Mouse (Mus musculus): ENCODE measurements at regions not wholly inside any gene's neighbourhood (a gene's known extent, or its start where the extent isn't known, plus 50 kb on each side); places are given as distances from the start of the nearest gene placed in this dataset.
A peak's percentile ranks its signal among the peaks of the same experiment; 100 is the strongest.

DNA sequence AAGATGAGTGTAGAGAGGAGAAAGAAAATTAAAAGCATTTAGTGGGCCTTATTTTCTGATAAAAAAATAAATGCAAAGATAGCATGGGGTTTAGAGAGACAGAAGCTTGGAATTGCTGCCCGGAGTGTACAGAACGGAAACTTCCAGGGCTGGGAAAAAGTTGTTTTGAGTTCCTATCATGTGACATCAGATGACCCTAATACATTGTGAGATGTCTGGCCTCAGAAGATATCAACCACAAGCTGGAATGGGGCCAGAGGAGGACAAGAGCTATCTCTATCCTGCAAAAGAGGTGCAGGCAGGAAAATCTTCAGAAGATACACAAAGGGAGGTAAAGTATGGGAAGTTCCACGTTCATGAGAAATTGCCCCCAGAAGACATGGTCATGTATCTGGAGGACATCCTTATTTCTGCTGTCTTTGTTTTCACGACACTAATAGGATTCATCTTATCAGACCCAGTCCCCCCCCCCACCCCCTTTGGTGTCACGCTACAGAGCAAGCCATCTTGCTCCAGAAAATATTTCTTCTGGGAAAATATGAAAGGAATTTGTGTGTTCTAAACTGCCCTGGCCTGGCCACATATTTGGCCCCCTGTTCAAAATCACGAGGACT lies 408.3 kb upstream of the N6amt1 start:
- Histone ChIP-seq H3K4me1 (ENCODE audit: control insufficient read depth, insufficient read depth, low read length) (no peaks in the 10 kb centered on the region), H3K4me3 (ENCODE audit: low read depth, low read length) (no peak overlapping the region), H3K27ac (ENCODE audit: low read length) (no peak overlapping the region), H3K9me3 (replicated peaks; ENCODE audit: control insufficient read depth, low read length, poor library complexity, severe bottlenecking) (no peaks in the 10 kb centered on the region), H3K9ac (ENCODE audit: low read depth, low read length) (no peak overlapping the region), H3K36me3 (ENCODE audit: control insufficient read depth, insufficient read depth, low read length) (no peaks in the 10 kb centered on the region), H3K27me3 (ENCODE audit: control insufficient read depth, insufficient read depth, low read depth, low read length) (no peaks in the 10 kb centered on the region), H3K4me2 (ENCODE audit: low read length) (no peak overlapping the region)
- 89% methylated on average over 6 of the region's 6 CpGs for WGBS
- no peak for ATAC-seq

DNA sequence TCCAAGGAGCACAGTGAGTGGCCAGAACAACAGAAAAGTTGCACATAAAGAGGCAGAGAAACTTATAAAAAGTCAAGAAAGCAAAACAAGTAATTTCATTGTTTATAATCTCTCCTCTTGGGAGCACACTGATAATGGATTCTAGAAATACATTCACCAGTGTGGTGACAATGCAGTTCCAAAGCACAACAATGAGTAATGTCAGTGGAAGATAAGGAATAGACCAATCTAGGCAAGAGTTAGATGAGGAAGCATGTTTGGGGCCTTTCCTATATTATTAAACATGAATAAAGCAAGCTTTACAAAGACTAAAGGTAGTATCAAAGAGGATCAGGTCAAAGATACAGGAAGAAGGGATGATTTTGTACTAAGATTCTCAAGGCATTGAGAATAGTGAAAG lies 408.9 kb upstream of the N6amt1 start:
- H3K27me3 ChIP-seq (ENCODE audit: control insufficient read depth, insufficient read depth, low read depth, low read length): no peaks in the 10 kb centered on the region
- no peak for ATAC-seq
- H3K4me1 ChIP-seq (ENCODE audit: control insufficient read depth, insufficient read depth, low read length): no peaks in the 10 kb centered on the region

DNA sequence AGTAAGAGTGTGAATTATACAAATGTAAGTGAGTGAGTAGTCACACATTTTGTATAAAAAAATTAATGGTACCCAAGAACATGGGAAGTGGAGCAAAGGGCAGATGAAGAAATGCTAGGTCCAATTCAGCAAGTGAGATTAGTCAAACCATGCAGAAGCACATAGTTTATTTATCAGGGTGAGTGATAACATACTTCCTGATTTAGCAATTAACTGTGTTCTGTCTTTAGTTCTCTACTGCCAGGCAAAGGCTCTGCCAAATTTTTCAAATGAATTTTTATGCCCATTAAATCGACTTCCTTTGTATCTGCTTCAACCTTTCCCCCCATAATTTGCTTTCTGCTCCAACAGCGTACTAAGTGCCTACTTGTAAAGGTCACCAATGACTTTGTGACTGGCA lies 419.0 kb upstream of the N6amt1 start:
- H3K4me2 ChIP-seq (ENCODE audit: low read length): no peak overlapping the region
- 79% methylated on average over 2 of the region's 2 CpGs for WGBS
- H3K9me3 ChIP-seq (replicated peaks; ENCODE audit: control insufficient read depth, low read length, poor library complexity, severe bottlenecking): no peaks in the 10 kb centered on the region
- H3K27ac ChIP-seq (ENCODE audit: low read length): no peak overlapping the region
- H3K4me3 ChIP-seq (ENCODE audit: low read depth, low read length): no peak overlapping the region
- no peaks in the 10 kb centered on the region for H3K27me3 ChIP-seq (ENCODE audit: control insufficient read depth, insufficient read depth, low read depth, low read length)
- ATAC-seq: no peak
- no peaks in the 10 kb centered on the region for H3K36me3 ChIP-seq (ENCODE audit: control insufficient read depth, insufficient read depth, low read length)
- no peak overlapping the region for H3K9ac ChIP-seq (ENCODE audit: low read depth, low read length)
- no peaks in the 10 kb centered on the region for H3K4me1 ChIP-seq (ENCODE audit: control insufficient read depth, insufficient read depth, low read length)

More for the DNA sequence above, 408.9 kb upstream of the N6amt1 start:
- no peak overlapping the region for H3K4me3 ChIP-seq (ENCODE audit: low read depth, low read length)
- H3K4me2 ChIP-seq (ENCODE audit: low read length): no peak overlapping the region
- H3K27ac ChIP-seq (ENCODE audit: low read length): no peak overlapping the region
- no peaks in the 10 kb centered on the region for H3K9me3 ChIP-seq (replicated peaks; ENCODE audit: control insufficient read depth, low read length, poor library complexity, severe bottlenecking)
- H3K36me3 ChIP-seq (ENCODE audit: control insufficient read depth, insufficient read depth, low read length): no peaks in the 10 kb centered on the region
- H3K9ac ChIP-seq (ENCODE audit: low read depth, low read length): no peak overlapping the region

DNA sequence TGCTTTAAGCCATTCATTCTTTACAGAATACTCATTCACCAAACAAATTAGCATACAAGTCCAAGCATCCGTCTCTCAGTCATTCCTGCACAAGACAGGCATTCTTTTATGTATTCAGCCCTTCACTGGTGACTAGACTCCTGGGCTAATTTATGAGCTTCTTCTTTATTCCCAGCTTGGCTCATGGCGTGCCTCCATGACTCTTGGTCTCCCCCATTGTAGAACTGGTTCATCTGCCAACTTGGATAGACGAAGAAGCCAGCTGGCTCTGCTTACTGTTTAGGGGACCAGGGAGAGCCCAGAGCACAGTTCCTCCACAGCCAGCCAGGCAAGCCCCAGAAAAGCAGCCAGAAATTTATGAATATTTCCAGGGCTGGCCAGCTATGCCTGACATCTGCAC lies 421.2 kb upstream of the N6amt1 start:
- Histone ChIP-seq H3K36me3 (ENCODE audit: control insufficient read depth, insufficient read depth, low read length) (no peaks in the 10 kb centered on the region), H3K9ac (ENCODE audit: low read depth, low read length) (no peak overlapping the region), H3K4me1 (ENCODE audit: control insufficient read depth, insufficient read depth, low read length) (no peaks in the 10 kb centered on the region), H3K4me3 (ENCODE audit: low read depth, low read length) (no peak overlapping the region), H3K9me3 (replicated peaks; ENCODE audit: control insufficient read depth, low read length, poor library complexity, severe bottlenecking) (no peaks in the 10 kb centered on the region), H3K27me3 (ENCODE audit: control insufficient read depth, insufficient read depth, low read depth, low read length) (no peaks in the 10 kb centered on the region), H3K27ac (ENCODE audit: low read length) (no peak overlapping the region), H3K4me2 (ENCODE audit: low read length) (no peak overlapping the region)
- WGBS: 64% methylated on average over 3 of the region's 3 CpGs
- ATAC-seq: peak; percentile 36; the same call in 1 of the 2 replicates

DNA sequence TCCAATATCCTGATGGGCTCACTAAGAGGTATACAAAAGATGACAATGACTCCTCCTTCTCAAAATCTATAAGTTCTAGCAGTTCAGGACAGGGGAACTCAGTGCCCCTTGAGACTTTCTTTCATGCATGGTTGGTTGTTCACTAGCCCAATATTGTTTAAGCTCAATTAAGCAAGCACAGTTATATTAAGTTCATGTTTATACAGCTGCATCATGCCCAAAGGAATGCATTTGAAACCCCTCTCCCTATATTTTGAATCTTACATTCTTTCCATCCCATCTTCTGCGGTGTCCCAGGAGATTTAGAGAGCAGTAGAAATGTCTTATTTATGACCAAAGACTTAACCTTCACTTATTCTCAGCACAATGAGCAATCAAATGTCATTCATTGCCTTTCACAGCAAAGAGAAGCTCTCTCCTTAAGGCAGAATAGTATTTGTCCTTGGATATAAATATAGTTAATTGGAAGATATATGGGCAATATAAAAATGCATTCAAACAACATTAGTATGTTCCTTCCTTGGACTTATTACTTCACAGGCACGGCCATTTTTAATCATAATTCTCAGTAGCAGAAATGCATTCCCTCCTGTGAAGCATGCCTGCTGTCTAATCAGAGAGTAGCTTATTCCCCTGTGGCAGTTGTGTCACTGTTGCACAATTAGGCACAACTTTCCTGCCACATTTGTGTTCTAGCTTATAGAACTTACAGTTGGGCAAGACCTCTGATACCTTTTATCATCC lies 455.8 kb upstream of the N6amt1 start:
- no peak overlapping the region for H3K9ac ChIP-seq (ENCODE audit: low read depth, low read length)
- WGBS: 67% methylated on average over 2 of the region's 2 CpGs
- H3K4me2 ChIP-seq (ENCODE audit: low read length): no peak overlapping the region

DNA sequence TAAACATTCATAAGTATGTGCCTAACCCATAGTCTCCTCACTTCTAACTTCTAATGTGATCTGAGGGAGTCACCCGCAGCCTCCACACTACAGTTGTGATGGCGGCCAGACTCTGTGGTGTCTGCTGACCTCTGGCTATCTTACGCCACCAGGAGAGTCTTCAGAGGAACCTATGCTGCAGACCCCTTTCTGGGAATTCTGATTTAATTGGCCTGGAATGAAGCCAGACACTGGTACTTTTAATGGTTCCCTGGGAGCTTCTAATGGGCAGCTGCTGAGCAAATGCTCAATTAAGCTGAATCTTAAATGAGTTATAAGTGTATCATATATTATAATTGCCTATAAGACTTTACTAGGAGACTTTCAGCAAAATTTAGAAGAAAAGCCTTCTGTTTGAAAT lies 459.0 kb upstream of the N6amt1 start:
- 67% methylated on average over 3 of the region's 3 CpGs for WGBS
- no peak overlapping the region for H3K4me2 ChIP-seq (ENCODE audit: low read length)
- no peak overlapping the region for H3K9ac ChIP-seq (ENCODE audit: low read depth, low read length)
- H3K4me1 ChIP-seq (ENCODE audit: control insufficient read depth, insufficient read depth, low read length): no peaks in the 10 kb centered on the region
- H3K27ac ChIP-seq (ENCODE audit: low read length): no peak overlapping the region
- 0 out of 2 replicates have a peak, but pooled peaks have one; percentile 28 for ATAC-seq
- H3K36me3 ChIP-seq (ENCODE audit: control insufficient read depth, insufficient read depth, low read length): no peaks in the 10 kb centered on the region
- no peaks in the 10 kb centered on the region for H3K27me3 ChIP-seq (ENCODE audit: control insufficient read depth, insufficient read depth, low read depth, low read length)
- no peak overlapping the region for H3K4me3 ChIP-seq (ENCODE audit: low read depth, low read length)
- no peaks in the 10 kb centered on the region for H3K9me3 ChIP-seq (replicated peaks; ENCODE audit: control insufficient read depth, low read length, poor library complexity, severe bottlenecking)

More for the DNA sequence above, 455.8 kb upstream of the N6amt1 start:
- H3K4me3 ChIP-seq (ENCODE audit: low read depth, low read length): no peak overlapping the region
- no peak overlapping the region for H3K27ac ChIP-seq (ENCODE audit: low read length)
- no peaks in the 10 kb centered on the region for H3K36me3 ChIP-seq (ENCODE audit: control insufficient read depth, insufficient read depth, low read length)
- no peaks in the 10 kb centered on the region for H3K27me3 ChIP-seq (ENCODE audit: control insufficient read depth, insufficient read depth, low read depth, low read length)
- H3K9me3 ChIP-seq (replicated peaks; ENCODE audit: control insufficient read depth, low read length, poor library complexity, severe bottlenecking): no peaks in the 10 kb centered on the region
- H3K4me1 ChIP-seq (ENCODE audit: control insufficient read depth, insufficient read depth, low read length): no peaks in the 10 kb centered on the region
- no peak for ATAC-seq

DNA sequence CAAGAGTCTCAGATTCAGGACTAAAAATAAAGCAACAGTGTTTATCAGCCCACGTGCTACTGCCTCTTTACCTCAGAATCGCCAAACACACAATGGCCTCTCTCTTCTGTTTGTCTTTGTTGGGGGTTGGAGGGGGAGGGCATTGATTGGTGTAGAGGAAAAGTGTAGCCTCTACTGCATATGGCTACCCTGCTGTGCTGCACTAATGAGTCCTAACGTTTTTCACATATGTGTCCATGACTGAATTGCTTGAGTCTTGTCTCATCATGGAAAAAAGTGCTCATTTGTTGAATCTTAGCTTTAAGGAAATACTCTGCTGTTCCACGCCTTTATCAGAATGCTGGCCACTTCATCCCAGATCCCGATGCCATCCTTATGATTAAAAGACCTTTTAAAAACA lies 459.7 kb upstream of the N6amt1 start:
- Histone ChIP-seq H3K9me3 (replicated peaks; ENCODE audit: control insufficient read depth, low read length, poor library complexity, severe bottlenecking) (no peaks in the 10 kb centered on the region), H3K36me3 (ENCODE audit: control insufficient read depth, insufficient read depth, low read length) (no peaks in the 10 kb centered on the region), H3K4me3 (ENCODE audit: low read depth, low read length) (no peak overlapping the region), H3K4me1 (ENCODE audit: control insufficient read depth, insufficient read depth, low read length) (no peaks in the 10 kb centered on the region), H3K9ac (ENCODE audit: low read depth, low read length) (no peak overlapping the region), H3K27ac (ENCODE audit: low read length) (no peak overlapping the region), H3K27me3 (ENCODE audit: control insufficient read depth, insufficient read depth, low read depth, low read length) (no peaks in the 10 kb centered on the region), H3K4me2 (ENCODE audit: low read length) (no peak overlapping the region)
- no peak for ATAC-seq
- WGBS: 71% methylated on average over 5 of the region's 5 CpGs

DNA sequence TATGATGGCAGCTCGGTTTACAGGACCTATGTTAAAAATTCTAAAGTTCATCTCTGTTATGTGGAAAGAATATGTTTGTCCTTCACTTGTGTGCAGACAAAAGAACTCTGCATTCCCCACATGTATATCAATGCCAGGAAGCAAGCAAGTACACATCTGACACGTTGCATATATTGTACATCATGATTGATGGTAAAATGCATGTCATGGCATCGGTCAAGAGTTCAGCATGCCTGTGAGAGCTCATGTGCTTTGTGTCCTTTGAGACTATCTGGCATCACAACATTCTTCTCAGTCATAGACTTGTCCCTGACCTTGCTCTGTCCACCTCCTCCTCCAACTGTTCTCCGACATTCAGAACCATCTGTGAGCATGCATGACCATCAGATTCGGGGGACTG lies 465.6 kb upstream of the N6amt1 start:
- Histone ChIP-seq H3K9me3 (replicated peaks; ENCODE audit: control insufficient read depth, low read length, poor library complexity, severe bottlenecking) (no peaks in the 10 kb centered on the region), H3K4me3 (ENCODE audit: low read depth, low read length) (no peak overlapping the region), H3K36me3 (ENCODE audit: control insufficient read depth, insufficient read depth, low read length) (no peaks in the 10 kb centered on the region), H3K27me3 (ENCODE audit: control insufficient read depth, insufficient read depth, low read depth, low read length) (no peaks in the 10 kb centered on the region), H3K4me2 (ENCODE audit: low read length) (no peak overlapping the region), H3K4me1 (ENCODE audit: control insufficient read depth, insufficient read depth, low read length) (no peaks in the 10 kb centered on the region), H3K27ac (ENCODE audit: low read length) (no peak overlapping the region), H3K9ac (ENCODE audit: low read depth, low read length) (no peak overlapping the region)
- no peak for ATAC-seq
- 89% methylated on average over 5 of the region's 5 CpGs for WGBS

DNA sequence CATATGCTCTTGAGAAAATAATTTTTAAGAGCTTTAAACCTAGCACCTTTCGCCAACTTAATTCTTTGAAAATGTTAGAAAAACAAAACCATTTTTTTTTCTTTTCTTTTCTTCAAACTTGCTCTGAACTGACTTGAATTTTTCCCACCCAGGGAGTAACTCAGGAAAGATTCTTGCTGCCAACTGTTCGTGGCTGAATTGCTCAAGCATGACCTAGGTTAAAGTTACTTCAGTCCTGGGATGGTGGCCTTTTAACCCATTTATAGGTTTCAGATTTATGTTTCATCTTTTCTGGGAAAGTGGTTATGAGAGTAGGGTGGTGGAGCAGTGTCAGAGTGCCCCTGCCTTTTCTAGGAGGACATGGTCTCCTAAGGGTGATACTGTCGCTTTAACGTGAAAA lies 466.4 kb upstream of the N6amt1 start:
- H3K27ac ChIP-seq (ENCODE audit: low read length): no peak overlapping the region
- WGBS: 85% methylated on average over 4 of the region's 4 CpGs
- no peak overlapping the region for H3K4me2 ChIP-seq (ENCODE audit: low read length)
- H3K4me1 ChIP-seq (ENCODE audit: control insufficient read depth, insufficient read depth, low read length): no peaks in the 10 kb centered on the region
- H3K36me3 ChIP-seq (ENCODE audit: control insufficient read depth, insufficient read depth, low read length): no peaks in the 10 kb centered on the region
- no peak overlapping the region for H3K9ac ChIP-seq (ENCODE audit: low read depth, low read length)
- H3K9me3 ChIP-seq (replicated peaks; ENCODE audit: control insufficient read depth, low read length, poor library complexity, severe bottlenecking): no peaks in the 10 kb centered on the region
- no peak overlapping the region for H3K4me3 ChIP-seq (ENCODE audit: low read depth, low read length)
- ATAC-seq: no peak
- H3K27me3 ChIP-seq (ENCODE audit: control insufficient read depth, insufficient read depth, low read depth, low read length): no peaks in the 10 kb centered on the region
